Mouse (Mus musculus) testis, adult 2 months (tissue): ENCODE data around the gene Togaram2.

Experiments
- CTCF ChIP-seq: fragments of 200-500 bp; IDR thresholded peaks from 2 replicates; pipeline ENCODE4 v1.5.1; 2012; ENCODE audit warnings: low read depth, mild to moderate bottlenecking, inconsistent platforms, low read length, moderate library complexity; ENCODE audit not compliant: control insufficient read depth, insufficient read depth, insufficient replicate concordance
- POLR2A ChIP-seq: fragments of 200-500 bp; IDR thresholded peaks from 2 replicates; pipeline ENCODE4 v1.6.1; 2012; ENCODE audit warnings: low read depth, mild to moderate bottlenecking, inconsistent platforms, low read length, moderate library complexity; ENCODE audit not compliant: control insufficient read depth

DNA sequence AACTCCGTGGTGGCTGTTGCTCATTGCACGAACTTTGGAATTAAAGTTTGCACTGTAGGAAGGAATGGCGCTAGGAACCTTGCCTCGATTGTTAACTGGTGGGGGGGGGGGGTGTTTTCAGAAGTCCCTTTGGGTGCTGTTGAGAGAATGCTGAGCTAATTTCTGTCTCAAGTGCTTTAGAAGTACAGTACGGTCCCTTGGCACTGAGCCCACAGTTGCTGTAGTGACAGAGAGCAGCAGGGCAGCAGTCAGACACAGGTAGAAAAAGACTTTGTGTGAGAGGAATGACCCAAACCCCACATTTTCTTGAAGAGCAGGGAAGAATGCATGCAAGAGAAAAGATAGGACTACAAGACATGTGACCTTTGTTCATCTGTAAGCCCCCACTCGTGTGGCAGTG lies 39.2 kb downstream of the Togaram2 start:
- TF ChIP-seq POLR2A (no peak), CTCF (no peak)
